Mouse (Mus musculus) limb, embryonic 15.5 days (tissue): ENCODE results near the gene Vps25. TPM values are rescaled to one million over a fixed set of nuclear protein-coding genes. Genes with fewer than 3 reads are reported as not detected.

Source experiments
- ATAC-seq: fragments of 200-750 bp; cut with Nextera tagmentation; 2 replicates; pipeline ENCODE4 v1.8.0; 2017; ENCODE audit warnings: low read depth, moderate TSS enrichment; ENCODE audit not compliant: insufficient number of reproducible peaks, low FRiP score, low TSS enrichment
- H3K27ac ChIP-seq: fragments of 300-500 bp; sonication (generic); 2 replicates; pipeline ENCODE4 v1.5.1; 2015; ENCODE audit warnings: moderate library complexity, mild to moderate bottlenecking, inconsistent platforms
- H3K27me3 ChIP-seq: fragments of 300-500 bp; sonication (generic); 2 replicates; pipeline ENCODE4 v1.6.1; 2015; ENCODE audit warnings: inconsistent platforms
- H3K36me3 ChIP-seq: fragments of 300-500 bp; sonication (generic); 2 replicates; pipeline ENCODE4 v1.6.1; 2015; ENCODE audit warnings: inconsistent platforms
- H3K4me1 ChIP-seq: fragments of 300-500 bp; sonication (generic); 2 replicates; pipeline ENCODE4 v1.6.1; 2015; ENCODE audit warnings: inconsistent platforms
- H3K4me2 ChIP-seq: fragments of 300-500 bp; sonication (generic); 2 replicates; pipeline ENCODE4 v1.6.1; 2015; ENCODE audit warnings: mild to moderate bottlenecking, inconsistent platforms
- H3K4me3 ChIP-seq: fragments of 300-500 bp; sonication (generic); 2 replicates; pipeline ENCODE4 v1.5.1; 2015; ENCODE audit warnings: mild to moderate bottlenecking, inconsistent platforms
- H3K9ac ChIP-seq: fragments of 300-500 bp; sonication (generic); 2 replicates; pipeline ENCODE4 v1.6.1; 2015; ENCODE audit warnings: inconsistent platforms
- H3K9me3 ChIP-seq: fragments of 300-500 bp; sonication (generic); 2 replicates; pipeline ENCODE4 v1.6.1; 2016; ENCODE audit warnings: inconsistent platforms
- WGBS: fragments of 180-500 bp; shearing (Covaris S2); methylation state at CpG from one replicate; pipeline ENCODE4 v1.1.7; 2015; 5-methylcytosine and 5-hydroxymethylcytosine counted together
- polyA plus RNA-seq: library from polyadenylated mRNA; unstranded; fragments of >200 nt; fragmentation: Nextera tagmentation; extraction: Ambion mirVana; gene quantifications from 2 replicates; pipeline ENCODE4 v1.2.1, GENCODE M21; 2015

Vps25 gene
- polyA plus RNA-seq, 1 experiment from 2014 or later: 112 TPM

DNA sequence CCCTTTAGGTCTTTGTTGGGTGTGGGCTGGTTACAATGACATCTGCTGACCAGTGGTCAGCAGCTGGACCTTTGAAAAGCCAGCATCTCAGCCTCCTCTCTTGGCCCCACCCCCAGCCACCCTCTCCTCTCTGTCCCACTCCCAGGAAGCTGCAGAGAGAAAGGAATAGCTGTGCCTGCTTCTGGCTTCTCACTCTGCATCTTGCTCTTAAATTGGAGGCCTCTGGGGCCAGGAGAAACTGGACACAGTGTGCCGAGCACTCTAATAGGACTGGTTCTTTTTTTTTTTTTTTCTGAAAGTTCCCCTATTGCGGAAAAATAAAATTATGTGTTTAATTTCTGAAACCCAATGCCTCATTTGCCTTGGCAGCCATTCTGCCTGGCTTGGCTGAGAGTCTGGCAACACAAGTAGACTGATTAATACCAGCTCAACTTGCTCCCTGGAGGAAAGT is 23.4 kb upstream of the Vps25 start:
- WGBS: 10% methylated on average over 2 of the region's 2 CpGs
- no peak for ATAC-seq
- Histone ChIP-seq H3K4me2 (peak overlapping the region; percentile 37; the same call in 1 of the 2 replicates), H3K36me3 (no peaks in the 10 kb centered on the region), H3K27ac (peak overlapping the region; percentile 78), H3K27me3 (no peaks in the 10 kb centered on the region), H3K9ac (no peak overlapping the region), H3K4me1 (peaks cover 34% of the 10 kb centered on the region), H3K9me3 (no peaks in the 10 kb centered on the region), H3K4me3 (no peak overlapping the region)

DNA sequence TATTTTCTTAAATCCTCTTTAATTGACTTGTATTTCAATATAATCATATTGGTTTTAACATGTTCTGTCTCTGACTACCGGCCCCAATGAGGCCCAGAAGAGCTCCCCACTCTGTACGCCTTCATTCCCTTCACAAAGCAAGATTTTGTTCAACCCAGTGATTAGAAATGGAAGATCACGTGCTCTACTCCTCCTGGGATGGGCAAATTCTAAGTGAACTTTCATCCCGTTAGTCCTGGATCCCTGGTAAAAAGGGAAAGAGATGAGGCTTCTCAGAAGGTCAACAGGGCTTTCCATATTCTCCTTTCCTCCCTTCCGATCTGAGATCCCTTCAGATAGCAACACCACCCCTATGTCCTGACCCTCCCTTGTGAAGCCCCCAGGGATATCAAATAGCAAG is 23.0 kb upstream of the Vps25 start:
- no peaks in the 10 kb centered on the region for H3K36me3 ChIP-seq
- peak overlapping the region; percentile 78 for H3K27ac ChIP-seq
- H3K4me3 ChIP-seq: no peak overlapping the region
- no peak for ATAC-seq
- WGBS: 25% methylated on average over 5 of the region's 5 CpGs
- H3K4me2 ChIP-seq: peak overlapping the region; percentile 37
- no peaks in the 10 kb centered on the region for H3K9me3 ChIP-seq
- no peaks in the 10 kb centered on the region for H3K27me3 ChIP-seq
- H3K9ac ChIP-seq: no peak overlapping the region
- H3K4me1 ChIP-seq: peaks cover 34% of the 10 kb centered on the region

DNA sequence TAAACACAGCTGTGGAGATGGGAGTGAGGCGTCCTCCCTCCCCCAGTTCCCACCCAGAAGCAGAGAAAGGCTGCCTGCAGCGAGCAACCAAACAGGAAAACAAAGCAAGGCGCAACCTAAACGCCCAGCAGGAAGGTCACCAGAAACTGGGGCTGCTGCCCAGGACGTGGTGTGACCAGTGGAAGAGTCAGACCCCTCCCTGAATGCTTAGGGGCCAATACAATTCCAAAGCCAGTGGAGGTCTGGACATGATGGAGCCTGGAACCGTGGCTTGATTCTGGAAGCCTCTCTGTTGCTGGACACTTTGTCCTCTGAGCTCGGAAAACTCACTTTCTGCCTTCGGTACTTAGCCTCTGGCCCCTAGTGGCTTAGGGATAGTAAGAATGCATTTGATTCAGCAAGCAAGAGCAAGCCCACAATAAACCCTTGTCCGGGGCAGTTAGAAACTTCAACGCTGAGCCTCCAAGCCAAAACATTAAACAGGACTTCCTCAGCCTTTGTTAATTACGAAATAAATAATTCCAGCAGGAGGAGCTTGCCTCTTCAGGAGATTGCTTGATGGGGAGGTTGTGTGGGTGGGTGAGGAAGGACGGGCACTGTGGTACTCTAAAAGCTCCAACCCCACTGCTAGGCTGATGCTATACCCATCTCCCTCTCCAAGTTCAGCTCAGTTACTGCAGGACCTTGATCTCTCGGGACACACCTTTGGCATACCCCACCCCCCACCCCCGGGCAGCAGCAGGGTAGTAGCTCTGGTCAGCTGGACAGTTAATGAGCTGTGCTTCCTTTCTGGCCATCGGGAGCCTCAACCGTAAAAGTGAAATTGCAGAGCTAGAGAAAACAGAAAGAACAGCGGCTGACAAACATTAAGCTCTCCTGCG is 22.3 kb upstream of the Vps25 start:
- Histone ChIP-seq H3K4me2 (peak overlapping the region; percentile 37), H3K4me3 (peak overlapping the region; percentile 19), H3K27me3 (no peaks in the 10 kb centered on the region), H3K9ac (no peak overlapping the region), H3K4me1 (peaks cover 34% of the 10 kb centered on the region), H3K9me3 (no peaks in the 10 kb centered on the region), H3K27ac (peak overlapping the region; percentile 78), H3K36me3 (no peaks in the 10 kb centered on the region)
- 7% methylated on average over 18 of the region's 18 CpGs for WGBS
- ATAC-seq: no peak

DNA sequence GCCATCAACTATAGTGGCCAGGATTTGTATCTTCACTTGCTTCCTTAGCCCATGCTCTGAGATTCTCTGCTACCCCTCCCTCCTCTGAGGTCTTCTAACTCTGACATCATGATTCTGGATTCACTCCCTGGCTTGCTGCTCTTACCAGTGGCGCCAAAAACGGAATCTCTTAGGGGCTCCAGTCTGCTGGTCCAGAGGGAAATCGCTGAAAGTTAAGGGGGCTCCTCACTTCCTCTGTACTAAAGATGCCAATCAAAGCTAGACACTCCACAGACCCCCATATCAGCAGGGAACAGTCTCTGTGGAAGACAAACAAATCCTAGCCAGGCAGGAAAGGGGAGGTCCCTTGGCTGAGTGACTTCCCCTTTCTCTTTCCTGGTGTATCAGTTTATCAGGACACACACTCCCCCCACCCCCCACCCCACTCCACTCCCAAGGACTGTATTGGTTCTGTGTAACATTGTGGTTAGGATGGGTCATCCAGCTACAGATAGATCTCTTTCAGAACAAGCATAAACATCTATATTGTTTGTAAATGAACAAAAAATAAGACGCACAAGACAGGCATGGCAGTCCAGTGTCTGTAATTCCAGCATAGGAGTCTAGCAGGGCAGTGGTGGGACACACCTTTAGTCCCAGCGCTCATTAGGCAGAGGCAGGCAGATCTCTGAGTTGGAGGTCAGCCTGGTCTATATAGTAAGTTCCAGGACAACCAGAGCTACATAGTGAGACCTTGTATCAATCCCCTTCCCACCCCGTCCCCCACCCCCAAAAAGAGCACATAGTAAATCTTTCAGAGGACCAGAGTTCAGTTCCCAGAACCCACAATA is 21.3 kb upstream of the Vps25 start:
- WGBS: 46% methylated on average over 6 of the region's 6 CpGs

DNA sequence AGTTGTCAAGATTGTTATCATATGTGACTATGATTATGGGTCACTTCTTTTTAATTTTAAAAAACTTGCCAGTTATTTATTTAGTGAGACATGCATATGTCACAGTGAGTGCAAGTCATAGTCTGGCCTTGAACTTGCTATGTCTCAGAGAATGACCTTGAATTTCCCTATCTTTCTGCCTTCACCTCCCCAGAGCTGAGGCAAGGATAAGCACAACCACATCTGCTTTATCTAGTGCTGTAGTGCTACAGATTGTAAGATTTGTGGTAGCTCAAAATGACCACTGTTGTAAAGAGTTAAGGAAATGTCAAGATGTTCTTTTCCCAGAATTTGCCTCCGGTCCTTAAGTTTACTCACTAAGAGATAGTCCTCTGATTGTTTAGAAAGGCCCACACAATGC is 20.3 kb upstream of the Vps25 start:
- no peaks in the 10 kb centered on the region for H3K36me3 ChIP-seq
- ATAC-seq: no peak
- H3K4me1 ChIP-seq: peaks cover 43% of the 10 kb centered on the region
- H3K4me2 ChIP-seq: no peak overlapping the region
- no peak overlapping the region for H3K27ac ChIP-seq
- H3K4me3 ChIP-seq: no peak overlapping the region
- no peaks in the 10 kb centered on the region for H3K27me3 ChIP-seq
- 92% methylated on average over 1 of the region's 1 CpGs for WGBS
- no peaks in the 10 kb centered on the region for H3K9me3 ChIP-seq
- no peak overlapping the region for H3K9ac ChIP-seq

More for the DNA sequence above, 21.3 kb upstream of the Vps25 start:
- Histone ChIP-seq H3K9me3 (no peaks in the 10 kb centered on the region), H3K4me1 (peaks cover 36% of the 10 kb centered on the region), H3K36me3 (no peaks in the 10 kb centered on the region), H3K9ac (no peak overlapping the region), H3K4me2 (peak overlapping the region; percentile 37; the same call in 1 of the 2 replicates), H3K27me3 (no peaks in the 10 kb centered on the region), H3K4me3 (peak overlapping the region; percentile 19; the same call in 1 of the 2 replicates), H3K27ac (peak overlapping the region; percentile 78)
- ATAC-seq: peak; percentile 63

DNA sequence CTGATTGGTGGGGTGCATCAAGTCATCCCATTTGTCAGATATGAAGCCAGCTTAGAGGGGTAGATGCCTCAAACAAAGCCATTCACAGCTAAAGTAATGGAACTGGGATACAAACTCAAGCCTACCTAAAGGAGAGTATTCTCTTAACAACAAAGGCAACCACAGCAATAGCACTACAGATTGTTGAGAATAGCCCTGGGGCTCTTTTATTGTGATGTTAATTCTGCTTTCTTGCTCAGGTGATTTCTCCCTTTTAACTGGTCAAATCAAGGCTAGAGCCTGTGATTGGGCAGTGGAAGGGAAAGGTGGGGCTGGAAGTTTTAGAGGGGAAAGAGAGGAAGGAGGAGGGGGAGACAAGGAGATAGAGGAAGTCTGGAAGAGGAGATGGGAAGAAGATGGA is 19.4 kb upstream of the Vps25 start:
- Histone ChIP-seq H3K9ac (no peak overlapping the region), H3K4me1 (peaks cover 45% of the 10 kb centered on the region), H3K27me3 (no peaks in the 10 kb centered on the region), H3K27ac (no peak overlapping the region), H3K36me3 (no peaks in the 10 kb centered on the region), H3K4me3 (no peak overlapping the region), H3K4me2 (no peak overlapping the region), H3K9me3 (no peaks in the 10 kb centered on the region)
- no peak for ATAC-seq

DNA sequence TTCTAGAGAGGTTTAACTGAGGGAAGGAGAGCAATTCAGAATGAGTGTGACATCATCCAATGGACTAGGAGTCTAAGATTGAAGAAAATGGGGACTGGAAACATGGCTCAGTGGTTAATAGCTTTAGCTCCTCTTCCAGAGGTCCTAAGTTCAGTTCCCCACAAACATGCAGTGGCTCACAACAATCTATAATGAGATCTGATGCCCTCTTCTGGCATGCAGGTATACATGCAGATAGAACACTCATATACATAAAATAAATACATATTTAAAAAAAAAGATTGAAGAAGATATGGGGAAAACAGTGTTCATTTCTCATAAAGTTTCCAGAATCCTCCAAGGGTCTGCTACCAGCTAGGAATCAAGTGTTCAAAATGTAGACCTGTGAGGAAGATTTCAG is 18.1 kb upstream of the Vps25 start:
- Histone ChIP-seq H3K36me3 (no peaks in the 10 kb centered on the region), H3K27ac (no peak overlapping the region), H3K4me1 (peaks cover 34% of the 10 kb centered on the region), H3K27me3 (no peaks in the 10 kb centered on the region), H3K9me3 (no peaks in the 10 kb centered on the region), H3K4me2 (no peak overlapping the region), H3K9ac (no peak overlapping the region), H3K4me3 (no peak overlapping the region)
- ATAC-seq: no peak

DNA sequence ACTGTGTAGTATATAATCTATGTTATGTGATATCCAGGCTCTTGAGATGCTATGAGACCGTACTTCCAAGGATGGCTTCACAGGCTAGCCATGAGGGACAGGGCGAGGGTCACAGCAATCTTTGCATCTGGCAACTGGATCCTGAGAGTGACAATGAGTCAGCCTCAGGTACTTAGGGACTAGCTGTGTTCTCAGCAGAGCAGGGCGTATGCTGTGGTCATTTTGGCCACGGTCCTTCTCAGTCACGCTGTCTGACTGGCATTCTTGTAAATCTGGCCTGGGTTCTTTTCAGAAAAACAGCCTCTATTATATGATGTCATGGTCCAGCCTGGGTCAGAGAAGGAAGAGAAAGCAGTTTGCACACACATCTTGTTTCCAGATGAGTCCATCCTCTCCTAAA is 16.7 kb upstream of the Vps25 start:
- Histone ChIP-seq H3K9me3 (no peaks in the 10 kb centered on the region), H3K27me3 (no peaks in the 10 kb centered on the region; the same call in 1 of the 2 replicates), H3K9ac (no peak overlapping the region), H3K4me1 (peaks cover 20% of the 10 kb centered on the region), H3K36me3 (no peaks in the 10 kb centered on the region), H3K4me2 (no peak overlapping the region), H3K27ac (no peak overlapping the region), H3K4me3 (no peak overlapping the region)
- WGBS: 87% methylated on average over 5 of the region's 5 CpGs
- no peak for ATAC-seq

DNA sequence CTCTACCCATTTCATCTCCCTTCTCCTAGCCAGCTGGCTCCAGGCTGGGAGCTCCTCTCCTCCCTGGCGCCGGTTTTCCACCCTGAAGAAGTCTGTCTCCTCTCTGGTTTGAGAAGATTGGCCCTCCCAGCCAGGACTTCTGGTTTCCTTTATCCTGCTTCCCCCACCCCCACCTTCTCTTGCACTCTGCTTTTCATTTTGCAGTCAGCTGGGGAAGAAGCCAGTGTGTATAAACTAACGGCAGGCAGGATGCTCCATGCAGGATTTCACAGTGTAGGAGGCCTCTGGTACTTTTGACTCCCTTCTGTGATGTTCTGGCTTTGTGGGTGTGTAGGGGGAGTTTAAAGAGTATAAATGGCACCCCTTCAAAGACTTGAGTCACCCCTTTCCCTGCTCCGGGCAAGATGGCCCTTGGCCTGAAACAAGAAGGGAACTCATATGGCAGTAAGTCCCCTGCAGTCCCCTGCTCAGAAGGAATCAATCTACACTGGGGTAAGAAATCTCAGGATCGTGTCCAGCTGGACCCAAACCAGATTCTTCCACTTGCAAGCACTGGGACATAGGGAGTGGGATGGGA is 15.3 kb upstream of the Vps25 start:
- no peaks in the 10 kb centered on the region for H3K36me3 ChIP-seq
- H3K4me3 ChIP-seq: no peak overlapping the region
- H3K4me1 ChIP-seq: peaks cover 12% of the 10 kb centered on the region; the same call in 1 of the 2 replicates
- H3K27ac ChIP-seq: peak overlapping the region; percentile 75
- 16% methylated on average over 5 of the region's 5 CpGs for WGBS
- H3K27me3 ChIP-seq: no peaks in the 10 kb centered on the region; the same call in 1 of the 2 replicates
- H3K9me3 ChIP-seq: no peaks in the 10 kb centered on the region
- H3K9ac ChIP-seq: no peak overlapping the region
- ATAC-seq: 0 out of 2 replicates have a peak, but pooled peaks have one; percentile 52
- H3K4me2 ChIP-seq: no peak overlapping the region

DNA sequence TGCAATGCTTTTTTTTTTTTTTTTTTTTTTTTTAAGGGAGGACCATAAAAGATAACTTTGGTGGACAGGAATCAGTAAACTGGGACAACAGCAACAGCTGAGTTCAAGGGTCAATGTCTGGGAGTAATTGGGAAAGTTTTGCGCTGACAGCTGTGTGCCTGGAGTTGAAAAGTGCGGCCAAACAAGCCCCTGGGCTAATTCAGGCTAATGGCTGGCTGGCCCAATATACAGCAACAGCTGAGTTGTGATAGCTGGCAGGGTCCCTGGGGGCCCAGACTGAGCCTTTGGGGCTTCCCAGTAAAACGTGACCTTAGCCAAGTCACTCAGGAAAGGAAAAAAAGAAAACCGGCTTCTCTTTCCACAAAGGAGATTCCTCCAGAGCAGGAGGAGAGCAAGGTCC is 8.4 kb upstream of the Vps25 start:
- 3% methylated on average over 4 of the region's 4 CpGs for WGBS
- H3K36me3 ChIP-seq: no peaks in the 10 kb centered on the region

DNA sequence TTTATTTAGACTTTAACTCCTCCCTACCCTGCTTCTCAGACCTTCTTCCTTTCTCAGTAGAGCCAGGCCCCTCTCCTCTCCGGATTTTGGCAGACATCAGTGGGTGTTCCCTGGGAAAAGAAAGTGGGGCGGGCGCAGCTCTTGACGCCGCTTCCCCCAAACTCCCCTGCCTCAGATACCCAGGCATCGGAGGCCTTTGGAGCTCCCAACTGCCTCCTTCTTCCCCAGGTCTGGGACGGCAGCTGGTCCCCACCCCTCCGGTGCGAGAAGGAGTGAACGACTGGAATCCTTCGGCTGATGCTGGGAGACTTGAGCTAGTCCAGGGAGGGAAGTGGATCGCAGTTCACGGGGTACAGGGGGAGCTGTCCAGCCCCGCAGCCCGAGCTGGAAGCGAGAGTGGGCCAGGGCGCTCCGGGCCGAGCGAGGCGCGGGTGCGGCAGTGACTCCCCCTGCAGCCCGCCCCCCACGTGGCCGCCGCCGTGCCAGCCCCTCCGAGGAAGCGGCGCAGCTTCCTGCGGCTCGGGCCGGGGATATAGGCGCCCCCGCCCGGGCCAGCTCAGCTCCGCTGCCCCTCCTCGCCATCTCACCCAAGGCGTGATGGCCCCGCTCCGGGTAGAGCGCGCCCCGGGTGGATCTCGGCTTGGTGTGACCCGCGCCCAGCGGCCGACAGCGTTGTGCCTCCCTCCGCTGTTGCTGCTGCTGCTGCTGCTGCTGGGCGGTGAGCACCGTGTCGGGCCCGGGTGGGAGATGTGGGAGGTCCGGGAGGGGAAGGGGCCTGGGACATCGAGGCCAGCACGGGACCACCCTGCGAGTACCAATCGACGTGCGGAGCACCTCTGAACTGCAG is 7.4 kb upstream of the Vps25 start, which contains the start of gene Ramp2:
Gene Ramp2 (plus strand): TSS at position 174 of the 847 bp plus-strand sequence.
- peaks cover 33% of the 10 kb centered on the region for H3K4me1 ChIP-seq
- H3K4me3 ChIP-seq: peak within 1 kb of the TSS; percentile 64
- peak; percentile 69 for ATAC-seq
- WGBS: under 1% methylated on average over 61 of the region's 63 CpGs
- peak within 1 kb of the TSS; percentile 82 for H3K27ac ChIP-seq
- peak within 1 kb of the TSS; percentile 67 for H3K9ac ChIP-seq
- peak within 1 kb of the TSS; percentile 96 for H3K4me2 ChIP-seq
- H3K27me3 ChIP-seq: peaks cover 12% of the 10 kb centered on the region
- H3K36me3 ChIP-seq: no peaks in the 10 kb centered on the region
- no peaks in the 10 kb centered on the region for H3K9me3 ChIP-seq

More for the DNA sequence above, 8.4 kb upstream of the Vps25 start:
- H3K27ac ChIP-seq: no peak overlapping the region
- H3K9ac ChIP-seq: no peak overlapping the region
- H3K4me3 ChIP-seq: no peak overlapping the region
- H3K9me3 ChIP-seq: no peaks in the 10 kb centered on the region
- H3K27me3 ChIP-seq: peaks cover 12% of the 10 kb centered on the region
- no peak overlapping the region for H3K4me2 ChIP-seq
- no peak for ATAC-seq
- H3K4me1 ChIP-seq: peaks cover 33% of the 10 kb centered on the region
